Mouse (Mus musculus): ENCODE measurements around the gene Rnf144b.

- TF ChIP-seq CTCF (IDR thresholded peaks at IDR 0.05), result no peak
- TF ChIP-seq POLR2A (IDR thresholded peaks at IDR 0.05; ENCODE audit: insufficient read depth, low read depth, low read length), result no peak
- TF ChIP-seq EP300 (IDR thresholded peaks at IDR 0.05; ENCODE audit: insufficient read depth, low read depth, low read length), result no peak
These were observed 69.7 kb downstream of the Rnf144b start for GRCm38 (mm10) chr13:47192200-47192599.

Measured in heart, adult 2 months (tissue).